Mouse (Mus musculus) forebrain, embryonic 16.5 days (tissue): ENCODE measurements around the gene Zdhhc17. TPM values are rescaled to one million over a fixed set of nuclear protein-coding genes. Genes with fewer than 3 reads are reported as not detected.

Experiments used
- ATAC-seq: fragments of 200-750 bp; cut with Nextera tagmentation; 2 replicates; pipeline ENCODE4 v1.8.0; 2017; ENCODE audit warnings: mild to moderate bottlenecking, moderate library complexity
- H3K27ac ChIP-seq: fragments of 300-500 bp; sonication (generic); 2 replicates; pipeline ENCODE4 v1.5.1; 2014; ENCODE audit warnings: low read length, control low read depth
- H3K27me3 ChIP-seq: fragments of 300-500 bp; sonication (generic); replicated peaks from 2 replicates; pipeline ENCODE4 v1.6.1; 2014; ENCODE audit warnings: low read length; ENCODE audit not compliant: control insufficient read depth, insufficient read depth
- H3K36me3 ChIP-seq: fragments of 300-500 bp; sonication (generic); 2 replicates; pipeline ENCODE4 v1.6.1; 2014; ENCODE audit not compliant: control insufficient read depth, insufficient read depth
- H3K4me1 ChIP-seq: fragments of 300-500 bp; sonication (generic); replicated peaks from 2 replicates; pipeline ENCODE4 v1.6.1; 2014; ENCODE audit warnings: low read length; ENCODE audit not compliant: control insufficient read depth, insufficient read depth
- H3K4me2 ChIP-seq: fragments of 300-500 bp; sonication (generic); 2 replicates; pipeline ENCODE4 v1.6.1; 2014; ENCODE audit warnings: mild to moderate bottlenecking, low read length, control low read depth
- H3K4me3 ChIP-seq: fragments of 300-500 bp; sonication (generic); replicated peaks from 2 replicates; pipeline ENCODE4 v1.5.1; 2014; ENCODE audit warnings: mild to moderate bottlenecking, low read length, control low read depth
- H3K9ac ChIP-seq: fragments of 300-500 bp; sonication (generic); replicated peaks from 2 replicates; pipeline ENCODE4 v1.6.1; 2014; ENCODE audit warnings: low read depth, low read length, control low read depth
- H3K9me3 ChIP-seq: fragments of 300-500 bp; sonication (generic); 2 replicates; pipeline ENCODE4 v1.6.1; 2016; ENCODE audit warnings: low read length; ENCODE audit not compliant: control insufficient read depth
- WGBS: fragments of 180-500 bp; shearing (Covaris S2); extraction: QIAGEN DNeasy Blood & Tissue Kit; methylation state at CpG from one replicate; pipeline ENCODE4 v1.1.7; 2014; 5-methylcytosine and 5-hydroxymethylcytosine counted together
- polyA plus RNA-seq: library from polyadenylated mRNA; unstranded; fragments of >200 nt; fragmentation: Nextera tagmentation; extraction: Ambion mirVana; gene quantifications from 2 replicates; pipeline ENCODE4 v1.2.1, GENCODE M21; 2015

Gene Zdhhc17
- polyA plus RNA-seq, 1 experiment from 2014 or later = 63.6 TPM

- H3K4me2 ChIP-seq = peak overlapping the region; percentile 47
- WGBS = 28% methylated on average over 20 of the region's 20 CpGs
- H3K27me3 ChIP-seq = no peaks in the 10 kb centered on the region
- H3K36me3 ChIP-seq = no peaks in the 10 kb centered on the region
- no peaks in the 10 kb centered on the region for H3K9me3 ChIP-seq
- no peak overlapping the region for H3K27ac ChIP-seq
- peaks cover 3% of the 10 kb centered on the region; the same call in 1 of the 2 replicates for H3K4me1 ChIP-seq
- ATAC-seq = no peak
- no peak overlapping the region for H3K9ac ChIP-seq
- peak overlapping the region; percentile 27 for H3K4me3 ChIP-seq
Measured at GRCm38 (mm10) chr10:111031511-111032365, 21.8 kb upstream of the Zdhhc17 start.

DNA sequence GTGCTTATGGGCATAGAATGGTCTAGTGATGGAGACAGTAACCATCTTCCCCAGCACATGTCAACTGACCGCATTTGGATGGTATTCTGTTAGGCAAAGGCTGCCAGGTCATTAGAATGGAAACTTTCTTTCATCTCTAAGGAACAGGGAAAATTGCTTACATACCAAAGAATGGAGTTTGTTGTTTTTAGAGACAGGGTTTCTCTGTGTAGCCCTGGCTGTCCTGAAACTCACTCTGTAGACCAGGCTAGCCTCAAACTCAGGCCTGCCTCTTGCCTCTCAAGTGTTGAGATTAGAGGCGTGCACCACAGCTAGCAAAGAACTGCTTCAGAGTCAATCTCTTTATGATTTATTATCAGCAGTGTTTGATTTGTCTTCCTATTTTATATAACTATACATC lies 20.9 kb upstream of the Zdhhc17 start:
- Histone ChIP-seq H3K9me3 (no peaks in the 10 kb centered on the region), H3K27me3 (no peaks in the 10 kb centered on the region), H3K4me3 (no peak overlapping the region), H3K36me3 (no peaks in the 10 kb centered on the region), H3K27ac (no peak overlapping the region), H3K4me1 (peaks cover 3% of the 10 kb centered on the region; the same call in 1 of the 2 replicates), H3K9ac (no peak overlapping the region), H3K4me2 (no peak overlapping the region)
- ATAC-seq = no peak
- 89% methylated on average over 2 of the region's 2 CpGs for WGBS

- Histone ChIP-seq H3K36me3 (no peaks in the 10 kb centered on the region), H3K9ac (no peak overlapping the region), H3K9me3 (no peaks in the 10 kb centered on the region), H3K27ac (no peak overlapping the region), H3K4me3 (no peak overlapping the region), H3K27me3 (no peaks in the 10 kb centered on the region), H3K4me2 (no peak overlapping the region), H3K4me1 (no peaks in the 10 kb centered on the region)
- WGBS = 84% methylated on average over 6 of the region's 6 CpGs
- ATAC-seq = no peak
Measured at GRCm38 (mm10) chr10:111026106-111026505, 16.2 kb upstream of the Zdhhc17 start.

- 36% methylated on average over 4 of the region's 4 CpGs for WGBS
- Histone ChIP-seq H3K27ac (no peak overlapping the region), H3K4me2 (no peak overlapping the region), H3K9ac (no peak overlapping the region), H3K27me3 (no peaks in the 10 kb centered on the region), H3K4me3 (no peak overlapping the region), H3K36me3 (no peaks in the 10 kb centered on the region), H3K4me1 (no peaks in the 10 kb centered on the region), H3K9me3 (no peaks in the 10 kb centered on the region)
- ATAC-seq = peak; percentile 23; the same call in 1 of the 2 replicates
Measured at GRCm38 (mm10) chr10:111024746-111025145, 14.8 kb upstream of the Zdhhc17 start.

DNA sequence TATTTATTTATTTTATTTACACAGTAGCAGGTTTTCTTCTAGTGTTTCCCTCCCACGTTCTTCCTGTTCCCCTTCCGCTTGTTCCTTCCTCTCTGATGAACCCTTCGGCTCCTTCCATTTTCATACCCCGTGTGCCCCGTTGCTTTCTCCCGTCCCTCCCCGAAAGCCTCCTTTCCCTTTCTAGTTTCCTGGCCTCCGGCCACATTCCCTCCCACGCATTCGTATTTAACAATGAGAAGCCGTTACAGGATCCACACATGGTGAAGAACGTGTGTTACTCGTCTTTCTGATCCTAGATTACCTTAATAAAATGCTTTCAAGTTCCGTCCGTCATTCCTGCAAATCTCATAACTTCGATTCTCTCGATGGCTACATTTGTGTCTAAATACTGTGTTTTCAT lies 4.5 kb upstream of the Zdhhc17 start:
- H3K4me3 ChIP-seq = no peak overlapping the region
- no peaks in the 10 kb centered on the region for H3K9me3 ChIP-seq
- no peaks in the 10 kb centered on the region for H3K27me3 ChIP-seq
- no peak overlapping the region for H3K4me2 ChIP-seq
- no peaks in the 10 kb centered on the region for H3K36me3 ChIP-seq
- WGBS = 68% methylated on average over 17 of the region's 17 CpGs
- no peaks in the 10 kb centered on the region for H3K4me1 ChIP-seq
- H3K9ac ChIP-seq = no peak overlapping the region
- ATAC-seq = no peak
- H3K27ac ChIP-seq = no peak overlapping the region

- Histone ChIP-seq H3K27me3 (no peaks in the 10 kb centered on the region), H3K4me2 (no peak overlapping the region), H3K4me1 (peaks cover under 1% of the 10 kb centered on the region), H3K4me3 (no peak overlapping the region), H3K27ac (no peak overlapping the region), H3K9me3 (no peaks in the 10 kb centered on the region), H3K9ac (no peak overlapping the region), H3K36me3 (no peaks in the 10 kb centered on the region)
- no peak for ATAC-seq
- WGBS = 94% methylated on average over 3 of the region's 3 CpGs
Measured at GRCm38 (mm10) chr10:111013265-111013664, 3.3 kb upstream of the Zdhhc17 start.

- Histone ChIP-seq H3K4me3 (no peak overlapping the region), H3K27ac (no peak overlapping the region), H3K4me1 (peaks cover 7% of the 10 kb centered on the region), H3K4me2 (no peak overlapping the region), H3K27me3 (no peaks in the 10 kb centered on the region), H3K36me3 (no peaks in the 10 kb centered on the region), H3K9ac (no peak overlapping the region), H3K9me3 (no peaks in the 10 kb centered on the region)
- ATAC-seq = no peak
- WGBS = 48% methylated on average over 5 of the region's 5 CpGs
Measured at GRCm38 (mm10) chr10:111012496-111013038, 2.6 kb upstream of the Zdhhc17 start.

DNA sequence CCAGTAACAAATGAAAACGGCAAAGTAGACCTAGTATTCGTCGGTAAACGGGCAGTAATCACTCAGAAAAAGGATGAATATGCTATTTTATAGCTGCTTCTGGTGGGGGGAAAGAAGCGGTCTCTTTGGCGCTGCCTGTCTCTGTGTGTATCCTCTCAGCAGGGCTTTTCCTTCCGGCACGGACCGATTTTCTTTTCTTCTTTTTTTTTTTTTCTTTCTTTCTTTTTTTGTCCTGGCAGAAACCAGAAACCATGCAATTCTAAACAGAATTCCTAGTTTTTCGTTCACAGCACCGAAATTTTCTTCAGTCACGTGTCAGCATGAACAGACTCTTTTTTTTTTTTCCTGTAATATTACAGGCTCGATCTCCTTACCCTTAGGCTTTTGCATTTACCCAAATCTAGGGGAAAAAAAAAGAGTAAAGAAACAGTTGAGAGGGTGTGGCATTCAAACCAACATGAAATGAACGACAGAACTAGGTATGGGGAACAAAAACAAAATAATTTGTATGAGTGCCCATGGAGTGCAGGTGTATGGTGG lies 1.4 kb upstream of the Zdhhc17 start:
- ATAC-seq = peak; percentile 3; the same call in 1 of the 2 replicates
- Histone ChIP-seq H3K4me1 (peaks cover 11% of the 10 kb centered on the region), H3K4me2 (peak overlapping the region; percentile 95), H3K36me3 (no peaks in the 10 kb centered on the region), H3K27ac (peak overlapping the region; percentile 99), H3K4me3 (peak overlapping the region; percentile 95), H3K9ac (peak overlapping the region; percentile 100), H3K27me3 (no peaks in the 10 kb centered on the region), H3K9me3 (no peaks in the 10 kb centered on the region)
- under 1% methylated on average over 14 of the region's 14 CpGs for WGBS

GRCm38 (mm10) chr10:111010480-111011225 lies 713 bp upstream of the Zdhhc17 start:
- peaks cover 17% of the 10 kb centered on the region for H3K4me1 ChIP-seq

More at GRCm38 (mm10) chr10:111010480-111011225, 713 bp upstream of the Zdhhc17 start:
- ATAC-seq = peak; percentile 13
- Histone ChIP-seq H3K27me3 (no peaks in the 10 kb centered on the region), H3K4me3 (peak overlapping the region; percentile 95), H3K9ac (peak overlapping the region; percentile 100), H3K27ac (peak overlapping the region; percentile 99), H3K4me2 (peak overlapping the region; percentile 95), H3K36me3 (no peaks in the 10 kb centered on the region), H3K9me3 (no peaks in the 10 kb centered on the region)
- under 1% methylated on average over 19 of the region's 19 CpGs for WGBS
